Mouse (Mus musculus) kidney, postnatal 0 days (tissue): ENCODE data around the gene Zmynd8. TPM values are rescaled to one million over a fixed set of nuclear protein-coding genes. Genes with fewer than 3 reads are reported as not detected.

Experiments
- ATAC-seq: fragments of 200-750 bp; cut with Nextera tagmentation; replicated peaks from 2 replicates; pipeline ENCODE4 v1.8.0; 2017; ENCODE audit warnings: low read depth, moderate number of reproducible peaks, moderate TSS enrichment, moderate library complexity; ENCODE audit not compliant: low FRiP score
- DNase-seq: peaks from one replicate; pipeline ENCODE4 v3.0.0-alpha.2; 2016; ENCODE audit warnings: low spot score
- H3K27ac ChIP-seq: fragments of 300-500 bp; sonication (generic); 2 replicates; pipeline ENCODE4 v1.5.1; 2014; ENCODE audit warnings: mild to moderate bottlenecking
- H3K27me3 ChIP-seq: fragments of 300-500 bp; sonication (generic); 2 replicates; pipeline ENCODE4 v1.6.1; 2014; ENCODE audit warnings: low read length, mixed read lengths; ENCODE audit not compliant: insufficient read depth
- H3K36me3 ChIP-seq: fragments of 300-500 bp; sonication (generic); 2 replicates; pipeline ENCODE4 v1.6.1; 2014; ENCODE audit warnings: low read length, mixed read lengths; ENCODE audit not compliant: insufficient read depth
- H3K4me1 ChIP-seq: fragments of 300-500 bp; sonication (generic); replicated peaks from 2 replicates; pipeline ENCODE4 v1.6.1; 2014; ENCODE audit warnings: antibody characterized with exemption, low read length, mixed read lengths; ENCODE audit not compliant: insufficient read depth
- H3K4me2 ChIP-seq: fragments of 300-500 bp; sonication (generic); 2 replicates; pipeline ENCODE4 v1.6.1; 2014; ENCODE audit warnings: mild to moderate bottlenecking, low read length, moderate library complexity, mixed read lengths
- H3K4me3 ChIP-seq: fragments of 300-500 bp; sonication (generic); replicated peaks from 2 replicates; pipeline ENCODE4 v1.5.1; 2014; ENCODE audit warnings: low read depth, low read length
- H3K9ac ChIP-seq: fragments of 300-500 bp; sonication (generic); 2 replicates; pipeline ENCODE4 v1.6.1; 2014; ENCODE audit warnings: low read depth, low read length
- H3K9me3 ChIP-seq: fragments of 300-500 bp; sonication (generic); replicated peaks from 2 replicates; pipeline ENCODE4 v1.6.1; 2016; ENCODE audit warnings: low read length, inconsistent platforms, mixed read lengths
- CTCF ChIP-seq: IDR thresholded peaks from 2 replicates; pipeline ENCODE4 v1.5.1; 2016; ENCODE audit warnings: antibody characterized with exemption, low read depth, mild to moderate bottlenecking, moderate library complexity
- WGBS: fragments of 180-500 bp; shearing (Covaris S2); extraction: QIAGEN DNeasy Blood & Tissue Kit; methylation state at CpG from one replicate; pipeline ENCODE4 v1.1.7; 2014; 5-methylcytosine and 5-hydroxymethylcytosine counted together
- polyA plus RNA-seq: library from polyadenylated mRNA; unstranded; fragments of >200 nt; fragmentation: Nextera tagmentation; extraction: Ambion mirVana; gene quantifications from 2 replicates; pipeline ENCODE4 v1.2.1, GENCODE M21; 2015

The Zmynd8 gene
- polyA plus RNA-seq, 1 experiment from 2014 or later: 39.6 TPM

- no peaks in the 10 kb centered on the region for H3K27me3 ChIP-seq
- no peak overlapping the region for H3K27ac ChIP-seq
- no peak for DNase-seq
- H3K4me2 ChIP-seq: no peak overlapping the region
- H3K9me3 ChIP-seq: no peaks in the 10 kb centered on the region
- no peak overlapping the region for H3K9ac ChIP-seq
- no peaks in the 10 kb centered on the region for H3K36me3 ChIP-seq
- WGBS: 89% methylated on average over 3 of the region's 3 CpGs
- TF ChIP-seq CTCF: no peak
- ATAC-seq: no peak
- H3K4me1 ChIP-seq: peaks cover 5% of the 10 kb centered on the region
- H3K4me3 ChIP-seq: no peak overlapping the region
Measured at GRCm38 (mm10) chr2:165893232-165893631, 5.6 kb downstream of the Zmynd8 start.

- WGBS: 75% methylated on average over 5 of the region's 5 CpGs
- H3K4me2 ChIP-seq: no peak overlapping the region
- no peaks in the 10 kb centered on the region for H3K9me3 ChIP-seq
- H3K4me1 ChIP-seq: peaks cover 11% of the 10 kb centered on the region
- TF ChIP-seq CTCF: no peak
- no peaks in the 10 kb centered on the region for H3K27me3 ChIP-seq
- H3K4me3 ChIP-seq: no peak overlapping the region
- H3K9ac ChIP-seq: no peak overlapping the region
- no peak overlapping the region for H3K27ac ChIP-seq
- no peak for DNase-seq
- no peak for ATAC-seq
- no peaks in the 10 kb centered on the region for H3K36me3 ChIP-seq
Measured at GRCm38 (mm10) chr2:165892626-165893025, 6.2 kb downstream of the Zmynd8 start.

GRCm38 (mm10) chr2:165890401-165890800 is 8.4 kb downstream of the Zmynd8 start:
- peaks cover 28% of the 10 kb centered on the region for H3K4me1 ChIP-seq
- 75% methylated on average over 10 of the region's 10 CpGs for WGBS

GRCm38 (mm10) chr2:165889874-165890273 is 8.9 kb downstream of the Zmynd8 start:
- Histone ChIP-seq H3K4me2 (no peak overlapping the region), H3K36me3 (no peaks in the 10 kb centered on the region), H3K4me1 (peaks cover 33% of the 10 kb centered on the region), H3K27me3 (no peaks in the 10 kb centered on the region), H3K27ac (no peak overlapping the region), H3K4me3 (no peak overlapping the region), H3K9ac (no peak overlapping the region), H3K9me3 (no peaks in the 10 kb centered on the region)
- ATAC-seq: no peak
- no peak for DNase-seq
- WGBS: 81% methylated on average over 10 of the region's 10 CpGs
- TF ChIP-seq CTCF: no peak

More at GRCm38 (mm10) chr2:165890401-165890800, 8.4 kb downstream of the Zmynd8 start:
- H3K9ac ChIP-seq: no peak overlapping the region
- no peak for ATAC-seq
- TF ChIP-seq CTCF: no peak
- no peak for DNase-seq
- no peak overlapping the region for H3K4me2 ChIP-seq
- H3K27me3 ChIP-seq: no peaks in the 10 kb centered on the region
- H3K27ac ChIP-seq: no peak overlapping the region
- no peak overlapping the region for H3K4me3 ChIP-seq
- H3K9me3 ChIP-seq: no peaks in the 10 kb centered on the region
- no peaks in the 10 kb centered on the region for H3K36me3 ChIP-seq

- DNase-seq (no peak), ATAC-seq (no peak)
- no peak overlapping the region for H3K4me3 ChIP-seq
- H3K27me3 ChIP-seq: no peaks in the 10 kb centered on the region
- H3K4me2 ChIP-seq: no peak overlapping the region
- H3K36me3 ChIP-seq: no peaks in the 10 kb centered on the region
- TF ChIP-seq CTCF: no peak
- H3K9ac ChIP-seq: no peak overlapping the region
- no peaks in the 10 kb centered on the region for H3K9me3 ChIP-seq
- H3K27ac ChIP-seq: peak overlapping the region; percentile 100
- peaks cover 36% of the 10 kb centered on the region for H3K4me1 ChIP-seq
- WGBS: 69% methylated on average over 7 of the region's 7 CpGs
Measured at GRCm38 (mm10) chr2:165889266-165889665, 9.6 kb downstream of the Zmynd8 start.

- no peak for ATAC-seq
- TF ChIP-seq CTCF: no peak
- H3K9me3 ChIP-seq: no peaks in the 10 kb centered on the region
- H3K27ac ChIP-seq: peak overlapping the region; percentile 100
- no peak overlapping the region for H3K4me3 ChIP-seq
- DNase-seq: peak; percentile 34
- H3K4me1 ChIP-seq: peaks cover 41% of the 10 kb centered on the region
- H3K9ac ChIP-seq: 0 out of 2 replicates have a peak overlapping the region, but pooled peaks have one; percentile 27
- 14% methylated on average over 3 of the region's 3 CpGs for WGBS
- no peaks in the 10 kb centered on the region for H3K27me3 ChIP-seq
- no peak overlapping the region for H3K4me2 ChIP-seq
- no peaks in the 10 kb centered on the region for H3K36me3 ChIP-seq
Measured at GRCm38 (mm10) chr2:165888813-165889221, 10.0 kb downstream of the Zmynd8 start.

GRCm38 (mm10) chr2:165888396-165888795 is 10.4 kb downstream of the Zmynd8 start:
- no peak overlapping the region for H3K4me3 ChIP-seq
- DNase-seq: peak; percentile 80
- peak; percentile 28; the same call in 1 of the 2 replicates for TF ChIP-seq CTCF
- no peak for ATAC-seq
- H3K4me2 ChIP-seq: no peak overlapping the region
- H3K9me3 ChIP-seq: no peaks in the 10 kb centered on the region
- no peaks in the 10 kb centered on the region for H3K27me3 ChIP-seq
- H3K27ac ChIP-seq: peak overlapping the region; percentile 100
- 17% methylated on average over 13 of the region's 13 CpGs for WGBS
- no peaks in the 10 kb centered on the region for H3K36me3 ChIP-seq
- peaks cover 45% of the 10 kb centered on the region for H3K4me1 ChIP-seq
- peak overlapping the region; percentile 27 for H3K9ac ChIP-seq
